Mouse (Mus musculus) ovary, postnatal 10 days (tissue): ENCODE data around the gene B3gnt7.
"Not testable (repeated sequence)": the region's sequence is repeated elsewhere in the genome, so short reads cannot be mapped to it uniquely, and the experiment has no call there.

Experiments
- DNase-seq: peaks from one replicate; pipeline ENCODE4 v3.0.0; 2022; ENCODE audit warnings: low spot score

Gene B3gnt7

DNA sequence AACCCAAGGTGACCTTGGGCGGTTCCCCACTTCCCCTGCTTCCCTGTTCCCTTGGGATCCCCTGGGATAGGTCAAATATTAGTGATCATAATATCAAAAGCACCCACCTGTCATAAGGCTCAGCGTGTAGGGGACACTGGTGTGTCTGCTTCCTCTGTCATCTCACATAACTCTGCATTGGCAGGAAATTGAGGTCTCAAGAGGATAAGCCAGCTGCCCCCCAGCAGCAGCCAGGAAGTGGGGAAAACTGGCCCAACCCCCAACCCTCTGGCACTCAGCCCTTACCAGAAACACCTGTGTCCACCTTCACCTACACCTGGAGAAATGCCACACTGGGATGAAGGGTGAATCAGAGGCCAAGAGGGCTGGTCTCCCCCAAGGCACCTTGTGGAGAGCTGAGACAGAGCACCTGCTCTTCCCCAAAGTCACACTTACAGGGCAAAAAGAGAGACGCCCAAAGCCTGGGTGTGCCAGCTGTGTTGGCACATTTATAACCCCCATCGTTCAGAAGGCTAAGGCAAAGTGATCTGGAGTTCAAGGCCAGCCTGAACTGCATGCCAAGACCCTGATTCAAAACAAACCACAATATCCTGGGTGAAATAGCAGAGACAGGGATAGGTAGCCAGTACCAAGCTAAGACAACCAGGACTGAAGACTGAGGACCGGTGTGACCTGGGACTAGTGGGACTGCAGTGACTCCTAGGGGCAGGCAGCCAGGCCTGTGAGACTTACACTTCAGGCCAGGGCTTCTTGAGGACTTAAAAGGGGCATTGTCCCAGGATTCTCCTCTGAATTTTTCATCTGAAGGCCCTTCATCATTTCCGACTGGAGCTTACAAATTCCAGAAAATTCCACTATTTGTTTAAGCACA, 1.2 kb upstream of the B3gnt7 start:
- DNase-seq: no peak

DNA sequence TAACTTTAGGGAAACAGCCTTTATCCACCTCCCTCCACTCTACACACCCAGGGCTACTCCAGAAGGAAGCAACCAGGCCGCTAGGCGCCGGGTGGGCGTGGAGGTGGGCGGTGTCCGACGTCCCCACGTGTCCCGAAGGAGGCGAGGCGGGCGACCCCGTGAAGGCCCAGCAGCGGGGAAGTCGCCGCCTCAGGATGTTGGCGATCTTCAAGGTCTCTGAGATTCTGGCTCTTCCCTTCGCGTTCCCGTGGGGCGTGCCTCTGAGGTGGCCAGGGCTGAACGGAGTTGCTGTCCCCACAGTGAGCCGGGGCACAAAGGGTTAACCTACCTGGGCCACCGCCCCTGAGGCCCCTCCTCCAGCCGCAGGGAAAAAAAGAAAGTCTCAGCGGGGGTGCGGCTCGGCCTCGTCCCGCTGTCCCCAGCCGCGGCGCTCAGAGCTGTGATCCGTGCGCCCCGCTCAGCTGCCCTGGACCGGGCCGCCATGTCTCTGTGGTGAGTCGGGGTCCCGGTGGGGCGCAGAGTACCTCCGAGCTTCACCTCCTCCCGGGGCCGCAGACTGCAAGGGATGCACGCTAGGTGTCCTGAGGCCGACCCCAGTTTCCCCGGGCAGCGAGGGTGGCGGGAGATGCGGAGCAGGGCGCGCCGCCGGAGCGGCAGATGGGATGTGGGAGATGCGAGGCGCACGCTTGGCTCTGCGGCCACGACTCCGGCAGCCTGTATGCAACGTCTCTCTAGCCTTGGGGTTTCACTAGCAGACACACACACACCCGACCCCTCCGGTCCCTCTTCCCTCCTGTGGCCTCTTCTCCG, 636 bp downstream of the B3gnt7 start:
- DNase-seq: peak; percentile 50

DNA sequence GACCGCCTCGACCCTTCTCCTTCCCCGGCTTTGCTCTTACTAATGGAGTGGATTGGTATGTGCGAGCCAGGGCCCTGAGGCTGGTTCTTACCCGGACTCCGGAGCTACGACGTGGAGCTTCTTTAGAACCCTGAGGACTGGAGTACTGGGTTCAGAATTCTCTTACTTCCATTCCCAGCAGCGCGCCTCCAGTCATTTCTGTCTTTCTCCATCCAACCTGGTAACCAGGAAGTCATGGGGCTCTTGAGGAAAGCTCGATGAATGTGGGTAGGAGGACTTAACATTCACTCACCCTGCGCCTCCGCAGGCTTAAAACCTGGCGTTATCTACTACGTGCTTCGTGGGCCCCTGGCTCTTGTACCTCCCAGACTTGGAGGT, 1.2 kb downstream of the B3gnt7 start:
- no peak for DNase-seq

DNA sequence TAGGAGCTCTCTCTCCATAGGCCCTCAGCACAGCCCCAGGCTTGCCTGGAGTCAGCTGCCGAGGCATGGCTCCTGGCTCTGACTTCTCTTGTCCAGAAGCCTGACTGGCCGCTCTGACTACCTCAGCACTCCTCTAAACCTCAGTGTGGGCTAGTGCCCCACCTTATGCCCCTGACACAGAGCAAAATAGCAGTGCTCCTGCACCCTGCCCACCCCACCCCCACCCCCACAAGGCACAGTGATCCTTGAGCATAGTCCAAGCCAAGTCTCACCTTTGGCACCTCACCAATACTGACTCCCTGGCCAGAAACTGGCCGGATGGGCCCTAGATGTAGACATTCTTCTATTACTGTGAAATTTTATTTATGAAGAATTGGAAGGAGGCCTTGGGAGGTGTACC, 4.1 kb downstream of the B3gnt7 start:
- no peak for DNase-seq

DNA sequence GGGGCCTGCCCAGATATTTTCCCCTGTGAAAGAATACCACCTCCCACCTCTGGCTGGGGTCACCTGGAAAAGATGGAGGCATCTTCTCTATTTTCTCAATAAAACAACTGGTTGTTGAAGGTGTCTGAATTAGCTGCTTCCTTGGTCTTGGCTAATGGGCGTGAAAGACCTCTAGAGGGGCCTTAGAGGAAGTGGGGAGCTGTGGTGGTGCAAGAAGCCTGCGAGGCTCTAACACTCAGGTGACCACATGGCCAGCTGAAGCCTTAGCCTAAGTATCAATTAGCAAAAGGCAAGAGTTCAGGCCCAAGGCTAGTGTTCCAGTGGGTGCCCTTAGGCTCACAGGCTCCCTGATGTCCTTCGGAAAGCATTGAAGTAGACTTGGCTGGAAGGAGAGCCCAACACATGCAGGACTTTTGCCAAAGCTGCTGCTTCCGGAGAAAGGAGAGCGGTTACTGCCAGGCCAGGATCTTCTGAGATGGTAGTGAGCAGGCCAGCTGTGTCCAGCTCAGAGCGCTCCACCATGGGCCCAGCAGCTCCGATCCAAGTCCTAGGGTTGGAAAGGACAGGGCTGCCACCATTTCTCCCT, 4.6 kb downstream of the B3gnt7 start:
- no peak for DNase-seq

DNA sequence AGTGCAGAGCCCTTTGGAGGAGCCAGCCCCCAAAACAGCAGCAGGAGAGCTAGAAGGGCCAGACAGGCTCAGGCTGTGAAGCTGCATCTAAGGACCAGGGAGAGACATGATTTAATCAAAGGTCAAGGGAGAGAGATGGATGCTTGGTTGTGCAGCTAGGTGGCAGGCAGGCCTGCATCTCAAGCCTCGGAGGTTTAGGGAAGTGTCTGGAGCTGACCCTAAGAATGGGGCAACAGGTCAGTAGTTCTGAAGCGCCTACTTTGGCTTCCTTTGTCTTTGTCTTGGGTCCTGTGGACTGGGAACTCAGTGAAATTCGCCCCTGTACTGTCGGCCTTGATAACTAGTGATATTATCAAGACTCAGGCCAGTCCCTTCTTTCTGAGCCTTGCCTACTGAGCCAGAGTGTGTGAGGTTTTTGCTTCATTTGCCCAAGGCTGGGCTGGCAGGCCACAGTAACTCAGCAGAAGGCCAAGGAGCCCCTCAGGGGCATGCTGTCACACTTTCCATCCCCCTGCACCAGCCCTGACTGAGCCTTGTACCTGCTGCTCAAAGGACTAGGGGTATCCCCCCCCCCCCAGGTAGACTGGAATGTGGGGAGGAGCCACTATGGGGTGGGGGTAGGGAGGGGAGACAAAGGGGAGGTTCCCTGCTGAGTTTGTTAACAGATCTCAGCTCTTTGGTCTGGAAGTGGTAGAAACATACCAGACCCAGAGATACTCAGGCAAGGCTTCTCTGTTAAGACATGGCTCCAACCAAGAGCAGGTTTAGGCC, 5.4 kb downstream of the B3gnt7 start:
- DNase-seq: no peak

DNA sequence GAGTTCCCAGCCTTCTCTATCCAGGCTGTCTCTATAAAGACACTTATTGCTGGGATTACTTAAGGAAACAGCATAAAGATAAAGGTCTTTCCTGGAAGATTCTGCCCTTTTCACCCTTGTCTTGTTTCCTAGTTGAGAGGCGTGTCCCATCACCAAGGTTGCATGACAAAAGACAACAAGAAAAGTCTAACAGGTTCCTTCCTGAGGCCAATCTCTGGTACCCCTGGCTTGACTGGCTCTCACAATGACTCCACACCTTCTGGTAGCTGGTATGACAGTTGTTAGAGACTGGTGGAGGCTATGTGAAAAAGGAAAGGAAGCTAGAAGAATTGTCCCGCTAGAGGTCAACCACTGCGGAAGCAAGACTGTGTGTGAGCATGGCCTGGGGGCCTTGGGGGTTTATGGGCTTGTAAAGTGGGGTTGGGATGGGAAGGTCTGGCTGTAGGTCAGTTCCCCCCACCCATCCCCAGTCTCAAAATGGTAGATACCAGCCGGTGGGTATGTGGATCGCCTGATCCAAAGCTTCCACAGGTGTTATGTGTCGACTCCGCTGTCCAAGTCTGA, 6.7 kb downstream of the B3gnt7 start:
- DNase-seq: no peak

DNA sequence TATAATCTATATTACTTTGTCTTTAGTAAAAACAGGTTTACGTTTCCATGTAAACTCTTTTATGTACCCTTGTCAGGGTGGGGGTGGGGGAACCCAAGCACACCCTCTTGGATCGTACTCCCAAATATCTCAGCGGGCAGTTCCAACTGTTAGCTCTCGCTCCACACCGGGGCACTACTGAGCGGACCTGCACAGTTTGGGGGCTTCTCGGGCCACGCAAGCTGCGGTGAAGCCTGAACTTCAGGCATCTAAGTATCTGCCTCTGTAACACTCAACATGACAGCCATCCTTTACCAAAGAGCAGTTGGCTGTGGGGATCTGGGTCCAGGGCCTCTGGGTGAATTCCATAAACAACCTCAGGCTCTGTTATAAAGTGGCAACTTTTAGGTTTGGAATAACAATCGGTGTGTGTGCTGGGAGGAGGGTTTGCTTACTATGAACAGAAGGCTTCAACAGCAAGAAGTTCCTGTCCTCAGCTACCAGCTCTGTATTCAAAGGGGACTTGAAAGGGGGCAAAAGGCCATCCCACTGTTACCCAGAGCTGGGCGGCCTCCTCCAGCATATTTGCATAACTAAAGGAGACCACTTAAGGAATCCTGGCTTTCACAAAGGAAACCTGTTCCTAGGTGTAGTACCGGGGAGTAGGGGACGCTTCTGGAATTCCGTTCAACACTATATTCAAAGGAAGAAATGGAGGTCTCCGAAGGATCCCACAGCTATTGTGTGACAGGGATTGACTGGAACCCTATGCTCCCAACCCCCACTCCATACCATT, 8.1 kb downstream of the B3gnt7 start:
- no peak for DNase-seq

DNA sequence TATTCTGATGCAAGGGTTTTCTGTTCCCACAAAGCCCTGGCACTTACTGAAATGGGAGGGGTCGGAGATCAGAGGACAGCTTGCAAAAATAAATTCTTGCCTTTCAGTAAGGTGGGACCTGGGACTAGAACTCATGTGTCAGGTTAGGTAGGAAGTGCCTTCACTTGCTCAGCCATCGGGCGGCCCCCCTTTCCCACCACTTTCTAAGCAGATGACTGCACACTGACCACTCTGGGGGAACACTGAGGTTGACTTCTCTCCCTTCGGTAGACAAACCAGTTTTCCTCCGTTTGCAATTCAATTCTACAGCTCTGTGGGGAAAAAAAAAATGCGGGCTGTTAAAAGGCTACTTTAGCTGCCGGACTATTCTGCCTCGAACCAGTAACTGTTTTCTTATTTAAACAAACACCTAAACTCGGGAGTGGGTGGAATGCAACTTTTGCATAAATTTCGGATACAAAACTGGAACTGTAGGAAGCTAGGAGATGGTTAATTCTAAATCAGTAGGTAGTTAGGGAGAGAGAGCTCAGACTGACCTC, 8.9 kb downstream of the B3gnt7 start:
- DNase-seq: no peak

DNA sequence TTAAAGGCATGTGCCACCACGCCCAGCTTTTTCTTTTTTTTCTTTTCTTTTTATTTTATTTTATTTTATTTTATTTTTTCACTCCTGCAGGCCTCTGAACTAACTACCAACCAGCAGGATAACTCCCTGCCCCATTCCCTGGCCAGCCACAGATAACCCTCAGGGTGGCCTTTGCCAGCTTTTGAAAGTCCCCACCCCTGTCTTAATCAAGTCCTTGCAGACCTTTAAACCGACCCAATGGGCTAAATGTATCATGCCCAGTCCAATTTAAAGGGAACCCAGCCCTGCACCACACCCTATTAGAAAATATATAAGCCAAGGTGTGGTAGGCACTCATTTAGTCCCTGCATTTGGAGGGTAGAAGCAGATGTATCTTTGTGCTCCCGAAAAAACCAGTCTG, 9.6 kb downstream of the B3gnt7 start:
- DNase-seq: no peak

DNA sequence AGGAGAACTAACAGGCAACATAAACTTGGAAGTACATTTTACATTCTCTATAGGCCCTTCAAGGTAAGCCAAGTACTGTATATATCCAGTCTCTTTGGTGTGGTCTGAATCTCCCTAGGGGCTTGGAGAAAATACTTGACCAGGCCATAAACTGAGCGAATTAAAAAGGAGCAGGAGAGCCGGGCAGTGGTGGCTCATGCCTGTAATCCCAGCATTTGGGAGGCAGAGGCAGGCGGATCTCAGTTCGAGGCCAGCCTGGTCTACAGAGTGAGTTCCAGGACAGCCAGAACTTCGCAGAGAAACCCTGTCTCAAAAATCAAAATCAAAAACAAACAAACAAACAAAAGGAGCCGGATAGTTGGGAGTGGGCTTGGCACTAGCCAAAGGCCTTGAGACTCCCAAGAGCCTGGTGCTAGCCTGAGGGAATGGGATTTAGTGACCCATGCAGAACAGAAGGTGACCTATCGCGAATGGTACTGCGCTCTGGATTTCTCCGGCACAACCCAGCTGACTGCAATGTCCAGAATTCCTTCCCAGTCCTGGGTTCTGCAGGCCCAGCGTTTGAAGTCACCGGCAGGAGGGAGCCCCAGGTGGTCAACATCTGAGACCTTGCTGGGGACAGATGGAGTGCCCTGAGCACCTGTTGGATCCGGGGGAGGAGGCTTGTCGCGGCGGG, 10.6 kb downstream of the B3gnt7 start:
- no peak for DNase-seq

DNA sequence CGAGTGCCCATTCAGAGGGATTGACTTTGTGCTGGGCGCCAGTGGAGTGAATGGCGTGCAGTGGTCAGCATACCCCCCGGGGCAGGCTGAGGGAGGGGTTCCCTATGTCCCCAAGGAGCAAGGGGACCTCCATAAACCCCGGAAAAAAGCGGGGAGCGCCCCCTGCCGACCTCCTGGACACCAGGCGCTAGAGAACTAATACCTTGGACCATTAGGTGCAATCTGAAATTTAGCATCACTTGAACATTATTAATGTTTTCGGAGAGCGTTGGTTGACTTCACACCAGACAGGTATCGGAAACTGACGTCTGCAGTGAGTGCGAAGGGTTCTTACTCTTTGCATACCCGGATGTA, 11.1 kb downstream of the B3gnt7 start:
- no peak for DNase-seq

DNA sequence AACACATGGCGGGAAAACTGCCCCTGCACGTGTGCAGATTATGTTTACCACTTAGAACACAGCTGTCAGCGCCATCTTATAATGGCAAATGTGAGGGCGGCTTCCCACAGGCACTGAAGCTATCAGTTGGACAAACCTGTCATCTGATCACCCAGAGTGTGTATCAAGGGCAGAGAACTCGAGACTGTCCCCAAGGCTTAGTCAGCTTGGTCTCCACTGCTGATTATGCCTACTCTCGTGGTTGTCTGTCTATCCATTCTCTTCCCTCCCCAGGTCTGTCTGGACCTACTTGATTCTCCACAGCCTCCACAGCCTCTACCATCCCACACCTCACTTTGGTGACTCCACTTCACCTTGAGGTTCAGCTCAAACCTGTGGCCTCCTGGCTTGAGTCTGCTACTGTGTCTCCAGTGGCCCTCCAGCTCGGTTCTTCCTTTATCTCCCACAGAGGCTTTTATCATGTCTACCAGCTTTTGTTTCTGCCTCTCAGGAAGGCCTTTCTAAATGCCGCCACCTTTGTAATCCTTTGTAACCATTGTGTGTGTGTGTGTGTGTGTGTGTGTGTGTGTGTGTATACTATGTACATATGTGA, 18.3 kb downstream of the B3gnt7 start:
- DNase-seq: no peak

DNA sequence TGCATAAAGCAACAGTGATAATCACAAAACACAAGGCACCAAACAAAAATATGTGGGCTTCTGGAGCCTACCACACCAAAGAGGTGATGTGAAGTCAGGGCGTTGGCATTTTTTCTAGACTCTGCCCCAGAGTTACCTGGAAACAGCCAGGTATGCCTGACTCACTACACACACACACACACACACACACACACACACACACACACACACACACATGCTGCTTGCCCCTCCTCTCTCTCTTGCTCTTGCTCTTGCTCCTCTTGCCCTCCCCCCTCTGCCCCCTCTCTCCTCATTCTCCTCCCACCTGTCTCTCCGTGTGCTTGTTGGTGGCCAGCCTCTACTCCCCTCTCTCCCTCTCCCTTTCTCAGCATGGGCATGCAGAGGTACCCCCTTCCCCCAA, 33.7 kb downstream of the B3gnt7 start:
- DNase-seq: no peak

DNA sequence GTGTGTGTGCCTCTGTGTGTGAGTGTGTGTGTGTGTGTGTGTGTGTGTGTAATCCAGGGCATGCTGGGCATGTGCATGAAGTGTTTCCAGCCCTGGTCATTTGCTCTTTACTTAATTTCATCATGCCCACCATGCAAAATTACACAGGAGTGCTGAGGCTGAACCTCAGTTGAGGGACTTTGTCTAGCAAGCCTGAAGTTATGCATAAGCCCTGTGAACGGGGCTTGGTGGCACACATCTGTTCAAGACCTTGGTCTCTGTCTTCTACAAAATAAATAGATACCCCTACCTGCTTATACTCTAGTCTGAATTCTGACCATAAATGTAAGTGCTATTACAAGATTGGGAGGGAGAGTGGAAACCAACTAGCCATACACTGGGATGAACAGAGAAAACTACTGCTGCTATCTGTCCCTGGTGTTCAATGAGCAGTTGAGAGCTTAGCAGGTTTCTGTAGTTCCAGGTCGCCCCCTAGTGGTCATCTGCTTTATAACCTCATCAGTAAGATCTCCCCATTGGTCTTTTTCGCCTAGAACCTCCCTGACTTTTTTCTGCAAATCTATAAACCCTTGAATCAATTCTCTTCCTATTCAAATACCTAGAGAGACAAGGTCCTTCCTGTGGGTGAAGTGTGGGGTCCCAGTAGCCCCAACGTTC, 36.7 kb downstream of the B3gnt7 start:
- peak; percentile 53 for DNase-seq

DNA sequence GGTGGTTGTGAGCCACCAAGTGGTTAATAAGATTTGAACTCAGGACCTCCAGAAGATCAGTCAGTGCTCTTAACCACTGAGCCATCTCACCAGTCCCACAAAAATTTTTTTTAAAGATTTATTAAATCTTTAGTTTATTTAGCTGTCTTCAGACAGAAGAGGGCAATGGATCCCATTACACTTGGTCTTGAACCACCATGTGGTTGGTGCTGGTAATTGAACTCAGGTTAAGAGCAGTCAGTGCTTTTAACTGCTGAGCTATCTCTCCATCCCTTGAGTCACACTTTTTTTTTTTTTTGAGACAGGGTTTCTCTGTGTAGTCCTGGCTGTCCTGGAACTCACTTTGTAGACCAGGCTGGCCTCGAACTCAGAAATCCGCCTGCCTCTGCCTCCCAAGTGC, 38.5 kb downstream of the B3gnt7 start:
- not testable (repeated sequence) for DNase-seq

DNA sequence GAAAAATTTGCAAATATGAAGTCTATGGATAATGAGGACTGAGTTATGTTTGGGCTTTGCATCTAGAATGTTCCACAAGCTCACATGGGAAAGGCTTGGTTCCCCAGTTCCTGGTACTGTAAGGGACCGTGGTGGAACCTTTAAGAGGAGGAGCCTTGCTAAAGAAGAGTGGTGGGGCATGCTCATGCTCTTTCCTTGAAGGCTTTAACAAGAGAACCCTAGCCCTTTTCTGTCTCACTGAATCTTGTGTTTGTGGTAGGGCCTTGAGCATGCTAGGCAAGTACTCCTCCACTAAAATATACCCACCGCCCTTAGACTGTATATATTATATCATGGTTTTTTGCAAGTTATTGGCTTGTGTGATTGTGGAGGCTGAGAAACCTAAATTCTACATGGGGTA, 39.7 kb downstream of the B3gnt7 start:
- no peak for DNase-seq

DNA sequence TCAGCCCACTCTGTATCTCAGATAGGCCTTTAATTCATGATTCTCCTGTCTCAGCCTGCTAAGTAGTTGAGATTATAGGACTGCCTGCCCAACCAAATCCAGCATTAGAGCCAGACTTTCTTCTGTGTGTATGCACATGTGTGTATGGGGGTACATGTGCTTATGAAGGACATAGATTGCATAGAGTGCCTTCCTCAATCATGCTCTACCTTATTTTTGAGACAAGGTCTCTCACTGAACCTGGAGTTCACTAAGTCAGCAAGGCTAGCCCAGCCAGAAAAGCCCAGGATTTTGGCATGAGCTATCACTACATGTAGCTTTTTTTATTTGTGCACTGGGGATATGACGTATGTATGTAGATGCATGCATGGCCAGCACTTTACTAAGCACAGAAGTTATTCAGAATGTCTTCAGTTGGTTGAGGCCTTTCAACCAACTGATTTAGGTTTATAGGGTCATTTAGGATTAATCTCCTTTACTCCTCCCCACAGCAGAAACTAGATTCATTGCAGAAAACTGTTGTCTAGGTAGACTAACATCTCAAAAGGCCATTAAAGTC, 40.5 kb downstream of the B3gnt7 start:
- no peak for DNase-seq
